Mouse (Mus musculus) CH12.LX (cell line): ENCODE measurements around the gene Slc39a13.

Source experiments
- CHD1 ChIP-seq: IDR thresholded peaks from 2 replicates; pipeline ENCODE4 v1.6.1; 2012; ENCODE audit warnings: low read depth, low read length, improper control_type of control experiment, inconsistent platforms
- CHD2 ChIP-seq: IDR thresholded peaks from 2 replicates; pipeline ENCODE4 v1.6.1; 2011; ENCODE audit warnings: low read length, improper control_type of control experiment
- CTCF ChIP-seq, 2 experiments: IDR thresholded peaks in 1 of 2; conservative IDR thresholded peaks in 1 of 2; 2 replicates each; pipeline ENCODE4 v1.5.1; 2011 to 2012; ENCODE audit warnings: low read depth in 2 of 2, low read length in 2 of 2, improper control_type of control experiment in 1 of 2, inconsistent platforms in 1 of 2, mild to moderate bottlenecking in 1 of 2, moderate library complexity in 1 of 2
- MAFK ChIP-seq: IDR thresholded peaks from 2 replicates; pipeline ENCODE4 v1.6.1; 2011; ENCODE audit warnings: low read length, improper control_type of control experiment; ENCODE audit not compliant: insufficient replicate concordance
- MEF2A ChIP-seq: IDR thresholded peaks from 2 replicates; pipeline ENCODE4 v1.6.1; 2014; ENCODE audit warnings: low read depth, mild to moderate bottlenecking, inconsistent platforms, low read length, improper control_type of control experiment, borderline replicate concordance
- NELFE ChIP-seq: IDR thresholded peaks from 2 replicates; pipeline ENCODE4 v1.6.1; 2011; ENCODE audit warnings: low read depth, low read length, improper control_type of control experiment
- PAX5 ChIP-seq: IDR thresholded peaks from 2 replicates; pipeline ENCODE4 v1.6.1; 2012; ENCODE audit warnings: low read length, inconsistent platforms, mixed read lengths
- POLR2A ChIP-seq: IDR thresholded peaks from 2 replicates; pipeline ENCODE4 v1.6.1; 2011; ENCODE audit warnings: low read depth, mild to moderate bottlenecking, improper control_type of control experiment, low read length
- SMC3 ChIP-seq: IDR thresholded peaks from 2 replicates; pipeline ENCODE4 v1.6.1; 2011; ENCODE audit warnings: low read depth, low read length, improper control_type of control experiment
- TCF12 ChIP-seq: IDR thresholded peaks from 2 replicates; pipeline ENCODE4 v1.6.1; 2014; ENCODE audit warnings: low read depth, mild to moderate bottlenecking, inconsistent platforms, low read length, improper control_type of control experiment
- ZC3H11A ChIP-seq: IDR thresholded peaks from 2 replicates; pipeline ENCODE4 v1.6.1; 2012; ENCODE audit warnings: low read depth, mild to moderate bottlenecking, inconsistent platforms, low read length, improper control_type of control experiment

GRCm38 (mm10) chr2:91087453-91087852 lies 17.2 kb upstream of the Slc39a13 start:
- TF ChIP-seq SMC3 (no peak), CHD2 (no peak), CTCF (conservative IDR thresholded peaks at IDR 0.05 in 1 of 2, IDR thresholded peaks at IDR 0.05 in 1 of 2; ENCODE audit: low read depth in 2 of 2, low read length in 2 of 2) (no peak), NELFE (no peak), PAX5 (no peak), POLR2A (no peak), CHD1 (no peak), MAFK (no peak), TCF12 (no peak), ZC3H11A (no peak), MEF2A (no peak)
